Mouse (Mus musculus) urinary bladder, adult 2 months (tissue): ENCODE measurements at regions not wholly inside any gene's neighbourhood (a gene's known extent, or its start where the extent isn't known, plus 50 kb on each side); places are given as distances from the start of the nearest gene placed in this dataset.

Experiments
- DNase-seq: peaks from one replicate; pipeline ENCODE4 v3.0.0; 2022; ENCODE audit warnings: low spot score

GRCm38 (mm10) chr8:126810516-126810915 is 135.1 kb downstream of the Tomm20 start:
- no peak for DNase-seq

- no peak for DNase-seq
Observed at GRCm38 (mm10) chr8:126809321-126809720, 136.3 kb downstream of the Tomm20 start.

- DNase-seq = no peak
Observed at GRCm38 (mm10) chr8:126808496-126808895, 137.1 kb downstream of the Tomm20 start.

GRCm38 (mm10) chr8:126807171-126807768 is 138.4 kb downstream of the Tomm20 start:
- DNase-seq = no peak

- no peak for DNase-seq
Observed at GRCm38 (mm10) chr8:126806591-126806990, 139.1 kb downstream of the Tomm20 start.

- no peak for DNase-seq
Observed at GRCm38 (mm10) chr8:126806181-126806560, 139.5 kb downstream of the Tomm20 start.

- DNase-seq = no peak
Observed at GRCm38 (mm10) chr8:126805365-126806180, 140.1 kb downstream of the Tomm20 start.

- no peak for DNase-seq
Observed at GRCm38 (mm10) chr8:126804115-126804514, 141.5 kb downstream of the Tomm20 start.

GRCm38 (mm10) chr8:126802641-126803040 is 143.0 kb downstream of the Tomm20 start:
- no peak for DNase-seq

GRCm38 (mm10) chr8:126800976-126801375 is 144.7 kb downstream of the Tomm20 start:
- DNase-seq = no peak

GRCm38 (mm10) chr8:126797571-126798334 is 147.9 kb downstream of the Tomm20 start:
- no peak for DNase-seq

GRCm38 (mm10) chr8:126793657-126794056 is 152.0 kb downstream of the Tomm20 start:
- no peak for DNase-seq

GRCm38 (mm10) chr8:126791069-126791468 is 154.6 kb downstream of the Tomm20 start:
- DNase-seq = no peak

- no peak for DNase-seq
Observed at GRCm38 (mm10) chr8:126790214-126790613, 155.4 kb downstream of the Tomm20 start.

GRCm38 (mm10) chr8:126789076-126789475 is 156.6 kb downstream of the Tomm20 start:
- no peak for DNase-seq

- DNase-seq = no peak
Observed at GRCm38 (mm10) chr8:126788669-126789068, 157.0 kb downstream of the Tomm20 start.

- no peak for DNase-seq
Observed at GRCm38 (mm10) chr8:126787398-126787797, 158.2 kb downstream of the Tomm20 start.

- DNase-seq = no peak
Observed at GRCm38 (mm10) chr8:126785211-126785610, 160.4 kb downstream of the Tomm20 start.

- no peak for DNase-seq
Observed at GRCm38 (mm10) chr8:126784604-126785003, 161.0 kb downstream of the Tomm20 start.

GRCm38 (mm10) chr8:126783703-126784440 is 161.8 kb downstream of the Tomm20 start:
- DNase-seq = no peak

- no peak for DNase-seq
Observed at GRCm38 (mm10) chr8:126778673-126779072, 167.0 kb downstream of the Tomm20 start.

- no peak for DNase-seq
Observed at GRCm38 (mm10) chr8:126778131-126778530, 167.5 kb downstream of the Tomm20 start.
